Mouse (Mus musculus): ENCODE results near the gene Dolk. TPM values are rescaled to one million over a fixed set of nuclear protein-coding genes. Genes with fewer than 3 reads are reported as not detected.

Gene Dolk
- polyA plus RNA-seq, 1 experiment from 2014 or later = 45.8 TPM

- no peak overlapping the region for H3K9ac ChIP-seq (ENCODE audit: low read depth, low read length)
- WGBS = 94% methylated on average over 6 of the region's 6 CpGs
- no peaks in the 10 kb centered on the region for H3K9me3 ChIP-seq (ENCODE audit: control insufficient read depth, low read length)
- H3K27ac ChIP-seq (ENCODE audit: low read depth, low read length) = no peak overlapping the region; the same call in 1 of the 2 replicates
- H3K27me3 ChIP-seq (replicated peaks; ENCODE audit: control insufficient read depth, insufficient read depth, low read length) = no peaks in the 10 kb centered on the region
- H3K4me1 ChIP-seq (ENCODE audit: control insufficient read depth, insufficient read depth, low read depth, low read length) = peaks cover 33% of the 10 kb centered on the region
- H3K4me2 ChIP-seq (ENCODE audit: low read length) = no peak overlapping the region
- H3K4me3 ChIP-seq (ENCODE audit: low read length) = no peak overlapping the region
- ATAC-seq = no peak
- peaks cover 17% of the 10 kb centered on the region for H3K36me3 ChIP-seq (ENCODE audit: control insufficient read depth, insufficient read depth, low read length)
Observed at GRCm38 (mm10) chr2:30263811-30264210, 22.3 kb downstream of the Dolk start.

- Histone ChIP-seq H3K27me3 (replicated peaks; ENCODE audit: control insufficient read depth, insufficient read depth, low read length) (no peaks in the 10 kb centered on the region), H3K36me3 (ENCODE audit: control insufficient read depth, insufficient read depth, low read length) (peaks cover 21% of the 10 kb centered on the region), H3K9ac (ENCODE audit: low read depth, low read length) (no peak overlapping the region), H3K9me3 (ENCODE audit: control insufficient read depth, low read length) (no peaks in the 10 kb centered on the region), H3K4me1 (ENCODE audit: control insufficient read depth, insufficient read depth, low read depth, low read length) (peaks cover 33% of the 10 kb centered on the region), H3K27ac (ENCODE audit: low read depth, low read length) (peak overlapping the region; percentile 50), H3K4me3 (ENCODE audit: low read length) (no peak overlapping the region), H3K4me2 (ENCODE audit: low read length) (no peak overlapping the region)
- peak; percentile 80 for ATAC-seq
- WGBS = 33% methylated on average over 4 of the region's 4 CpGs
Observed at GRCm38 (mm10) chr2:30262840-30263441, 23.2 kb downstream of the Dolk start.

- ATAC-seq = no peak
- no peaks in the 10 kb centered on the region for H3K9me3 ChIP-seq (ENCODE audit: control insufficient read depth, low read length)
- no peak overlapping the region for H3K9ac ChIP-seq (ENCODE audit: low read depth, low read length)
- H3K4me1 ChIP-seq (ENCODE audit: control insufficient read depth, insufficient read depth, low read depth, low read length) = peaks cover 33% of the 10 kb centered on the region
- no peak overlapping the region for H3K4me2 ChIP-seq (ENCODE audit: low read length)
- H3K27ac ChIP-seq (ENCODE audit: low read depth, low read length) = peak overlapping the region; percentile 41; the same call in 1 of the 2 replicates
- H3K27me3 ChIP-seq (replicated peaks; ENCODE audit: control insufficient read depth, insufficient read depth, low read length) = no peaks in the 10 kb centered on the region
- peaks cover 28% of the 10 kb centered on the region for H3K36me3 ChIP-seq (ENCODE audit: control insufficient read depth, insufficient read depth, low read length)
- 88% methylated on average over 18 of the region's 18 CpGs for WGBS
- H3K4me3 ChIP-seq (ENCODE audit: low read length) = no peak overlapping the region
Observed at GRCm38 (mm10) chr2:30261921-30262839, 24.0 kb downstream of the Dolk start.

GRCm38 (mm10) chr2:30261064-30261736 lies 24.9 kb downstream of the Dolk start:
- 93% methylated on average over 4 of the region's 4 CpGs for WGBS
- no peaks in the 10 kb centered on the region for H3K27me3 ChIP-seq (replicated peaks; ENCODE audit: control insufficient read depth, insufficient read depth, low read length)
- peaks cover 29% of the 10 kb centered on the region for H3K4me1 ChIP-seq (ENCODE audit: control insufficient read depth, insufficient read depth, low read depth, low read length)
- H3K9ac ChIP-seq (ENCODE audit: low read depth, low read length) = no peak overlapping the region
- no peaks in the 10 kb centered on the region for H3K9me3 ChIP-seq (ENCODE audit: control insufficient read depth, low read length)
- peaks cover 37% of the 10 kb centered on the region for H3K36me3 ChIP-seq (ENCODE audit: control insufficient read depth, insufficient read depth, low read length)
- ATAC-seq = no peak
- no peak overlapping the region for H3K27ac ChIP-seq (ENCODE audit: low read depth, low read length)
- no peak overlapping the region for H3K4me3 ChIP-seq (ENCODE audit: low read length)
- H3K4me2 ChIP-seq (ENCODE audit: low read length) = no peak overlapping the region

GRCm38 (mm10) chr2:30259131-30260064 lies 26.7 kb downstream of the Dolk start:
- H3K4me1 ChIP-seq (ENCODE audit: control insufficient read depth, insufficient read depth, low read depth, low read length) = peaks cover 12% of the 10 kb centered on the region
- H3K9ac ChIP-seq (ENCODE audit: low read depth, low read length) = no peak overlapping the region; the same call in 1 of the 2 replicates
- H3K27ac ChIP-seq (ENCODE audit: low read depth, low read length) = no peak overlapping the region
- no peak for ATAC-seq
- WGBS = 86% methylated on average over 15 of the region's 15 CpGs
- no peaks in the 10 kb centered on the region for H3K27me3 ChIP-seq (replicated peaks; ENCODE audit: control insufficient read depth, insufficient read depth, low read length)
- H3K9me3 ChIP-seq (ENCODE audit: control insufficient read depth, low read length) = no peaks in the 10 kb centered on the region
- peaks cover 46% of the 10 kb centered on the region for H3K36me3 ChIP-seq (ENCODE audit: control insufficient read depth, insufficient read depth, low read length)
- H3K4me3 ChIP-seq (ENCODE audit: low read length) = no peak overlapping the region
- no peak overlapping the region for H3K4me2 ChIP-seq (ENCODE audit: low read length)

GRCm38 (mm10) chr2:30258600-30258999 lies 27.5 kb downstream of the Dolk start:
- peaks cover 40% of the 10 kb centered on the region for H3K36me3 ChIP-seq (ENCODE audit: control insufficient read depth, insufficient read depth, low read length)
- no peak overlapping the region for H3K4me3 ChIP-seq (ENCODE audit: low read length)
- H3K27ac ChIP-seq (ENCODE audit: low read depth, low read length) = no peak overlapping the region
- no peak overlapping the region for H3K9ac ChIP-seq (ENCODE audit: low read depth, low read length)
- no peak overlapping the region for H3K4me2 ChIP-seq (ENCODE audit: low read length)
- H3K4me1 ChIP-seq (ENCODE audit: control insufficient read depth, insufficient read depth, low read depth, low read length) = peaks cover 12% of the 10 kb centered on the region
- H3K27me3 ChIP-seq (replicated peaks; ENCODE audit: control insufficient read depth, insufficient read depth, low read length) = no peaks in the 10 kb centered on the region
- no peak for ATAC-seq
- 92% methylated on average over 4 of the region's 4 CpGs for WGBS
- no peaks in the 10 kb centered on the region for H3K9me3 ChIP-seq (ENCODE audit: control insufficient read depth, low read length)

- Histone ChIP-seq H3K4me1 (ENCODE audit: control insufficient read depth, insufficient read depth, low read depth, low read length) (peaks cover 8% of the 10 kb centered on the region), H3K36me3 (ENCODE audit: control insufficient read depth, insufficient read depth, low read length) (peaks cover 36% of the 10 kb centered on the region), H3K27me3 (replicated peaks; ENCODE audit: control insufficient read depth, insufficient read depth, low read length) (no peaks in the 10 kb centered on the region), H3K9me3 (ENCODE audit: control insufficient read depth, low read length) (no peaks in the 10 kb centered on the region), H3K4me2 (ENCODE audit: low read length) (no peak overlapping the region), H3K27ac (ENCODE audit: low read depth, low read length) (no peak overlapping the region), H3K4me3 (ENCODE audit: low read length) (no peak overlapping the region), H3K9ac (ENCODE audit: low read depth, low read length) (no peak overlapping the region)
- ATAC-seq = no peak
- WGBS = 88% methylated on average over 7 of the region's 7 CpGs
Observed at GRCm38 (mm10) chr2:30257699-30258460, 28.3 kb downstream of the Dolk start.

Measured in hindbrain, embryonic 16.5 days (tissue).